Mouse (Mus musculus): Measurements from ENCODE around the gene Gm10974. TPM values are rescaled to one million over a fixed set of nuclear protein-coding genes. Genes with fewer than 3 reads are reported as not detected.

Gm10974 gene
- polyA plus RNA-seq (2015; fragmentation: Nextera tagmentation; extraction: Ambion mirVana): not detected in 2 replicates

GRCm38 (mm10) chr7:66365904-66366303 is at the start of gene Gm10974:
Gene Gm10974, plus strand, starts transcription at chr7:66365905.
- H3K4me2 ChIP-seq (replicated peaks): no peak within 1 kb of the TSS
- H3K36me3 ChIP-seq: peaks cover 5% of the 10 kb centered on the region; the same call in 1 of the 2 replicates
- no peak within 1 kb of the TSS for H3K4me3 ChIP-seq (replicated peaks)
- H3K9me3 ChIP-seq: peaks cover 7% of the 10 kb centered on the region; the same call in 1 of the 2 replicates
- WGBS: 35% methylated on average over 2 of the region's 2 CpGs
- 0 out of 2 replicates have a peak within 1 kb of the TSS, but pooled peaks have one; percentile 36 for H3K27ac ChIP-seq
- H3K4me1 ChIP-seq (replicated peaks): peaks cover 12% of the 10 kb centered on the region; the same call in 1 of the 2 replicates
- ATAC-seq: peak; percentile 65
- H3K27me3 ChIP-seq (replicated peaks): no peaks in the 10 kb centered on the region
- no peak within 1 kb of the TSS for H3K9ac ChIP-seq

- 77% methylated on average over 6 of the region's 6 CpGs for WGBS
- H3K4me1 ChIP-seq (replicated peaks): no peaks in the 10 kb centered on the region
- H3K9ac ChIP-seq: no peak overlapping the region
- no peak for ATAC-seq
- peaks cover 6% of the 10 kb centered on the region; the same call in 1 of the 2 replicates for H3K36me3 ChIP-seq
- H3K27ac ChIP-seq: no peak overlapping the region
- no peaks in the 10 kb centered on the region for H3K27me3 ChIP-seq (replicated peaks)
- no peak overlapping the region for H3K4me2 ChIP-seq (replicated peaks)
- no peaks in the 10 kb centered on the region for H3K9me3 ChIP-seq
- H3K4me3 ChIP-seq (replicated peaks): no peak overlapping the region
Measured at GRCm38 (mm10) chr7:66318147-66318546, 47.6 kb upstream of the Gm10974 start.

GRCm38 (mm10) chr7:66320996-66321395 is 44.7 kb upstream of the Gm10974 start:
- no peaks in the 10 kb centered on the region for H3K27me3 ChIP-seq (replicated peaks)
- H3K9me3 ChIP-seq: no peaks in the 10 kb centered on the region
- no peaks in the 10 kb centered on the region for H3K4me1 ChIP-seq (replicated peaks)
- WGBS: 60% methylated on average over 5 of the region's 5 CpGs
- no peak overlapping the region for H3K9ac ChIP-seq
- H3K27ac ChIP-seq: no peak overlapping the region
- H3K4me2 ChIP-seq (replicated peaks): no peak overlapping the region
- H3K4me3 ChIP-seq (replicated peaks): no peak overlapping the region
- no peak for ATAC-seq
- H3K36me3 ChIP-seq: peaks cover 4% of the 10 kb centered on the region; the same call in 1 of the 2 replicates

- H3K27me3 ChIP-seq (replicated peaks): no peaks in the 10 kb centered on the region
- H3K27ac ChIP-seq: no peak overlapping the region
- no peak overlapping the region for H3K4me3 ChIP-seq (replicated peaks)
- H3K4me1 ChIP-seq (replicated peaks): no peaks in the 10 kb centered on the region
- no peak overlapping the region for H3K4me2 ChIP-seq (replicated peaks)
- 72% methylated on average over 9 of the region's 9 CpGs for WGBS
- no peak overlapping the region for H3K9ac ChIP-seq
- no peaks in the 10 kb centered on the region for H3K9me3 ChIP-seq
- no peak for ATAC-seq
- no peaks in the 10 kb centered on the region for H3K36me3 ChIP-seq
Measured at GRCm38 (mm10) chr7:66323252-66324015, 42.3 kb upstream of the Gm10974 start.

GRCm38 (mm10) chr7:66325419-66326053 is 40.2 kb upstream of the Gm10974 start:
- H3K27me3 ChIP-seq (replicated peaks): no peaks in the 10 kb centered on the region
- no peaks in the 10 kb centered on the region for H3K4me1 ChIP-seq (replicated peaks)
- no peak overlapping the region for H3K27ac ChIP-seq
- no peak overlapping the region for H3K4me3 ChIP-seq (replicated peaks)
- H3K9ac ChIP-seq: no peak overlapping the region
- H3K36me3 ChIP-seq: no peaks in the 10 kb centered on the region
- H3K4me2 ChIP-seq (replicated peaks): no peak overlapping the region
- 68% methylated on average over 3 of the region's 3 CpGs for WGBS
- H3K9me3 ChIP-seq: no peaks in the 10 kb centered on the region
- ATAC-seq: no peak

- Histone ChIP-seq H3K27ac (no peak overlapping the region), H3K4me2 (replicated peaks) (no peak overlapping the region), H3K9me3 (no peaks in the 10 kb centered on the region), H3K36me3 (no peaks in the 10 kb centered on the region), H3K27me3 (replicated peaks) (no peaks in the 10 kb centered on the region), H3K4me3 (replicated peaks) (no peak overlapping the region), H3K9ac (no peak overlapping the region), H3K4me1 (replicated peaks) (no peaks in the 10 kb centered on the region)
- WGBS: 94% methylated on average over 2 of the region's 2 CpGs
- ATAC-seq: no peak
Measured at GRCm38 (mm10) chr7:66327516-66327915, 38.2 kb upstream of the Gm10974 start.

- Histone ChIP-seq H3K4me3 (replicated peaks) (no peak overlapping the region), H3K36me3 (0 out of 2 replicates have a peak, but pooled peaks cover 4% of the 10 kb centered on the region), H3K27ac (no peak overlapping the region), H3K9ac (no peak overlapping the region), H3K4me2 (replicated peaks) (no peak overlapping the region), H3K27me3 (replicated peaks) (no peaks in the 10 kb centered on the region), H3K4me1 (replicated peaks) (no peaks in the 10 kb centered on the region), H3K9me3 (no peaks in the 10 kb centered on the region)
- ATAC-seq: no peak
- 84% methylated on average over 9 of the region's 9 CpGs for WGBS
Measured at GRCm38 (mm10) chr7:66330610-66331009, 35.1 kb upstream of the Gm10974 start.

GRCm38 (mm10) chr7:66332340-66332739 is 33.4 kb upstream of the Gm10974 start:
- Histone ChIP-seq H3K9ac (no peak overlapping the region), H3K27me3 (replicated peaks) (no peaks in the 10 kb centered on the region), H3K36me3 (0 out of 2 replicates have a peak, but pooled peaks cover 4% of the 10 kb centered on the region), H3K27ac (no peak overlapping the region), H3K4me1 (replicated peaks) (no peaks in the 10 kb centered on the region), H3K9me3 (no peaks in the 10 kb centered on the region), H3K4me3 (replicated peaks) (no peak overlapping the region), H3K4me2 (replicated peaks) (no peak overlapping the region)
- WGBS: 89% methylated on average over 8 of the region's 8 CpGs
- no peak for ATAC-seq

GRCm38 (mm10) chr7:66333906-66334500 is 31.7 kb upstream of the Gm10974 start:
- 93% methylated on average over 4 of the region's 4 CpGs for WGBS
- Histone ChIP-seq H3K9me3 (no peaks in the 10 kb centered on the region), H3K4me1 (replicated peaks) (no peaks in the 10 kb centered on the region), H3K36me3 (0 out of 2 replicates have a peak, but pooled peaks cover 4% of the 10 kb centered on the region), H3K9ac (no peak overlapping the region), H3K27me3 (replicated peaks) (no peaks in the 10 kb centered on the region), H3K27ac (no peak overlapping the region), H3K4me3 (replicated peaks) (no peak overlapping the region), H3K4me2 (replicated peaks) (no peak overlapping the region)
- no peak for ATAC-seq

GRCm38 (mm10) chr7:66336955-66337354 is 28.8 kb upstream of the Gm10974 start:
- no peak overlapping the region for H3K4me2 ChIP-seq (replicated peaks)
- WGBS: 93% methylated on average over 2 of the region's 2 CpGs
- no peak overlapping the region for H3K27ac ChIP-seq
- no peaks in the 10 kb centered on the region for H3K27me3 ChIP-seq (replicated peaks)
- no peak for ATAC-seq
- H3K9me3 ChIP-seq: no peaks in the 10 kb centered on the region
- 0 out of 2 replicates have a peak, but pooled peaks cover 4% of the 10 kb centered on the region for H3K36me3 ChIP-seq
- H3K4me3 ChIP-seq (replicated peaks): no peak overlapping the region
- peaks cover 8% of the 10 kb centered on the region for H3K4me1 ChIP-seq (replicated peaks)
- no peak overlapping the region for H3K9ac ChIP-seq

GRCm38 (mm10) chr7:66339625-66340024 is 26.1 kb upstream of the Gm10974 start:
- WGBS: 6% methylated on average over 5 of the region's 5 CpGs
- Histone ChIP-seq H3K9ac (no peak overlapping the region), H3K4me2 (replicated peaks) (no peak overlapping the region), H3K27ac (peak overlapping the region; percentile 68), H3K4me3 (replicated peaks) (no peak overlapping the region), H3K36me3 (no peaks in the 10 kb centered on the region), H3K27me3 (replicated peaks) (no peaks in the 10 kb centered on the region), H3K9me3 (no peaks in the 10 kb centered on the region), H3K4me1 (replicated peaks) (peaks cover 8% of the 10 kb centered on the region)
- ATAC-seq: peak; percentile 70; the same call in 1 of the 2 replicates

GRCm38 (mm10) chr7:66340044-66340443 is 25.7 kb upstream of the Gm10974 start:
- peak; percentile 71 for ATAC-seq
- H3K9me3 ChIP-seq: no peaks in the 10 kb centered on the region
- WGBS: 30% methylated on average over 3 of the region's 3 CpGs
- no peak overlapping the region for H3K4me2 ChIP-seq (replicated peaks)
- H3K4me3 ChIP-seq (replicated peaks): no peak overlapping the region
- H3K36me3 ChIP-seq: no peaks in the 10 kb centered on the region
- H3K27ac ChIP-seq: peak overlapping the region; percentile 68
- peaks cover 8% of the 10 kb centered on the region for H3K4me1 ChIP-seq (replicated peaks)
- no peaks in the 10 kb centered on the region for H3K27me3 ChIP-seq (replicated peaks)
- H3K9ac ChIP-seq: no peak overlapping the region

Data from intestine, embryonic 15.5 days (tissue).